Mouse (Mus musculus): Measurements from ENCODE around the gene Map3k5.

Map3k5 gene

GRCm38 (mm10) chr10:20009310-20009709 is 75.0 kb downstream of the Map3k5 start:
- no peak for DNase-seq (ENCODE audit: low spot score)

- no peak for DNase-seq (ENCODE audit: low spot score)
Measured at GRCm38 (mm10) chr10:20010018-20010417, 75.7 kb downstream of the Map3k5 start.

- no peak for DNase-seq (ENCODE audit: low spot score)
Measured at GRCm38 (mm10) chr10:20018406-20018805, 84.1 kb downstream of the Map3k5 start.

- no peak for DNase-seq (ENCODE audit: low spot score)
Measured at GRCm38 (mm10) chr10:20018806-20019205, 84.5 kb downstream of the Map3k5 start.

GRCm38 (mm10) chr10:20021256-20021655 is 87.0 kb downstream of the Map3k5 start:
- DNase-seq (ENCODE audit: low spot score) = no peak

- DNase-seq (ENCODE audit: low spot score) = no peak
Measured at GRCm38 (mm10) chr10:20021670-20022468, 87.6 kb downstream of the Map3k5 start.

GRCm38 (mm10) chr10:20022608-20023340 is 88.5 kb downstream of the Map3k5 start:
- DNase-seq (ENCODE audit: low spot score) = no peak

GRCm38 (mm10) chr10:20023524-20023923 is 89.3 kb downstream of the Map3k5 start:
- DNase-seq (ENCODE audit: low spot score) = no peak

- DNase-seq (ENCODE audit: low spot score) = no peak
Measured at GRCm38 (mm10) chr10:20024891-20025290, 90.6 kb downstream of the Map3k5 start.

GRCm38 (mm10) chr10:20025781-20026520 is 91.7 kb downstream of the Map3k5 start:
- no peak for DNase-seq (ENCODE audit: low spot score)

- DNase-seq (ENCODE audit: low spot score) = no peak
Measured at GRCm38 (mm10) chr10:20030703-20031102, 96.4 kb downstream of the Map3k5 start.

- no peak for DNase-seq (ENCODE audit: low spot score)
Measured at GRCm38 (mm10) chr10:20031936-20032335, 97.7 kb downstream of the Map3k5 start.

GRCm38 (mm10) chr10:20036375-20036774 is 102.1 kb downstream of the Map3k5 start:
- no peak for DNase-seq (ENCODE audit: low spot score)

GRCm38 (mm10) chr10:20036846-20037245 is 102.6 kb downstream of the Map3k5 start:
- DNase-seq (ENCODE audit: low spot score) = no peak

GRCm38 (mm10) chr10:20039531-20039930 is 105.3 kb downstream of the Map3k5 start:
- DNase-seq (ENCODE audit: low spot score) = no peak

- DNase-seq (ENCODE audit: low spot score) = no peak
Measured at GRCm38 (mm10) chr10:20040116-20040515, 105.8 kb downstream of the Map3k5 start.

- no peak for DNase-seq (ENCODE audit: low spot score)
Measured at GRCm38 (mm10) chr10:20040677-20041076, 106.4 kb downstream of the Map3k5 start.

- DNase-seq (ENCODE audit: low spot score) = no peak
Measured at GRCm38 (mm10) chr10:20042081-20042480, 107.8 kb downstream of the Map3k5 start.

GRCm38 (mm10) chr10:20044051-20044450 is 109.8 kb downstream of the Map3k5 start:
- no peak for DNase-seq (ENCODE audit: low spot score)

- no peak for DNase-seq (ENCODE audit: low spot score)
Measured at GRCm38 (mm10) chr10:20045733-20046495, 111.6 kb downstream of the Map3k5 start.

- DNase-seq (ENCODE audit: low spot score) = no peak
Measured at GRCm38 (mm10) chr10:20056859-20057644, 122.8 kb downstream of the Map3k5 start.
